Mouse (Mus musculus) B cell, adult 62 days (primary cell): ENCODE data around the gene Otop1. TPM values are rescaled to one million over a fixed set of nuclear protein-coding genes. Genes with fewer than 3 reads are reported as not detected.

Experiments used
- total RNA-seq: library from RNA; stranded (reverse); gene quantifications from 4 replicates; pipeline ENCODE4 v1.2.4, GENCODE M21; 2023

Gene Otop1
- not detected in 4 replicates for total RNA-seq

DNA sequence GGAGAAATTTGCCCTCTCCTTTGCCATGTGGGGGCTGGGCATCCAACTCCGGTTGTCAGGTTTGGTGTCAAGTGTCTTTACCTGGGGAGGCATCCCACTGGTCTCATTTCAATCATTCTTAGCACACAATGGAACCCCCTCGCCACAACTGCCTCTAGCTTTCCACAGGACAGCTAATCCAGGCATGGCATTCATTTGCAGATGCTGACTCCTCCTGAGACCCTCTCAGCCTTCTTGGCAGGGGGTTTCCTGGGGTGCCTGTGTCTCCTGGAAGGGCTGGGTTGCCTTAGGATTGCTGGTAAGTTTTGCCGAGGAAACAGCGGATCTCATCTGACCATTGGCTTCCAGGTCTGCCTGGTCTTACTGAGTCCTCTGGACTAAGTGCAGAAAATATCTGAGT, at the start of gene Otop1:
Otop1 (plus strand) TSS at position 202 of the 400 bp plus-strand sequence.

GRCm38 (mm10) chr5:38260107-38260682, 15.6 kb upstream of the Otop1 start, which contains the start of gene Tmem128:
TSS of gene Tmem128 (plus strand) at chr5:38260185.

DNA sequence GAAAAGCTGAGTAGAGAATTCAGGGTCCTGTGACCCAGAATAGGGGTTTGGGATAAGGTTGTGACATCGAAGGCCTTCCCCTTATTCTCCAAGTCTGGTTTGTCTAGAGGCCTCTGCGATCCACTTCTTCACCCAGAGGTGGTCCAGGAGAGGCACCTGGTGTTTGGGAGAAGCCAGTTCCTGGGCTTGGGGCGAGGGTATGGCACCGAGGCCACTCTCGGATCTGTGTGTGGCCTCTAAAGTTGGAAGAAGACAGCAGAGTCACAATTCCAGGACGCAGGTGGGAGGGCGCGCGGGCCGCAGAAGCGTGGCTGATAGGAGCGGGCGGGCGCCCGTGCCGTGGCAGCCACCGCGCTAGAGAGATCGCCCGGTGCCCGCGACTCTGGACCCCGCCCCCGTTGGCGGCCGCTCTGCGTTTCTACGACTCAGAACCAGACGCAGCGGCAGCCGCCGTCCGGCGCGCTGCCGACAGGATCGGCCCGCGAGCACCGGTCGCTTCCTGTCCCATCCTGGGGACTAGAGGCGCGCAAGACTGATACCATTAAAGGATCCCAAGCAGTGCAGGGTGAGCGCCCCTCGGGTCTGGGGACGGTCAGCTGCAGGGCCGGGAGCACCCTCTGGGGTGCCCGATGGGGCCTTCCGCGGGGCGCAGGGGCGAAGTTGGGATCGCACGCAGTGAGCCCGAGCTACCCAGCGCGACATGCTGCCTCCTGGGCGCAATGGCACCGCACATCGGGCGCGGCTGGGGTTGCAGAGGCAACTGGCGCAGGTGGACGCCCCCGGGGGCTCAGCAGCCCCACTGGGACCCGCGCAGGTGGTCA, 43.4 kb downstream of the Otop1 start, which contains the start of gene Drd5:
Drd5 (plus strand) TSS at position 402 of the 821 bp plus-strand sequence.

Other genes with a start within 250 kb of the Otop1 start
- gene Stx18, start 237.2 kb upstream of the Otop1 start, total RNA-seq, result 25.5 to 29.0 TPM (median 27.0 TPM) in 4 replicates
- not detected in 4 replicates for gene Nsg1, start 116.1 kb upstream of the Otop1 start, total RNA-seq
- gene Zbtb49, start 55.5 kb upstream of the Otop1 start, total RNA-seq, result 17.3 to 22.3 TPM (median 20.9 TPM) in 4 replicates
- gene Lyar, start 55.5 kb upstream of the Otop1 start, total RNA-seq, result 30.7 to 36.0 TPM (median 34.2 TPM) in 4 replicates
- 82.3 to 93.8 TPM (median 91.4 TPM) in 4 replicates for gene Tmem128, start 15.8 kb upstream of the Otop1 start, total RNA-seq
- 0.55 to 0.95 TPM (median 0.79 TPM) in 4 replicates for gene Drd5, start 43.4 kb downstream of the Otop1 start, total RNA-seq
- 24.2 to 31.6 TPM (median 27.2 TPM) in 4 replicates for gene Slc2a9, start 227.2 kb downstream of the Otop1 start, total RNA-seq